Mouse (Mus musculus) adipocyte (in vitro differentiated cells): ENCODE measurements around the gene Fbln2.
"Not testable (repeated sequence)": the region's sequence is repeated elsewhere in the genome, so short reads cannot be mapped to it uniquely, and the experiment has no call there.

Experiments used
- DNase-seq: peaks from one replicate; pipeline ENCODE4 v3.0.0-alpha.2; 2016; ENCODE audit warnings: low spot score

The Fbln2 gene

DNA sequence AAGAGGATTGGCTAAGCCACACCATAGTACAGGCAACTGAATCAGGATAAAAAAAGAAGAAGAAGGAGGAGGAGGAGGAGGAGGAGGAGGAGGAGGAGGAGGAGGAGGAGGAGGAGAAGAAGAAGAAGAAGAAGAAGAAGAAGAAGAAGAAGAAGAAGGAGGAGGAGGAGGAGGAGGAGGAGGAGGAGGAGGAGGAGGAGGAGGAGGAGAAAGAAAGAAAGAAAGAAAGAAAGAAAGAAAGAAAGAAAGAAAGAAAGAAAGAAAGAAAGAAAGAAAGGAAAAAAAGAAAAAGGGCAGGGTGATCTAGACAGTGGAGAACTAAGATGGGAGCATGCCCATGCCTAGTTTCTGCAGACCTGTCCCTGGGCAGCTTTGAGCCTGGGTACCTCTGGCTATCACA, at the start of gene Fbln2:
Gene Fbln2, plus strand, starts transcription at position 301 of the 400 bp plus-strand sequence.
- not testable (repeated sequence) for DNase-seq

DNA sequence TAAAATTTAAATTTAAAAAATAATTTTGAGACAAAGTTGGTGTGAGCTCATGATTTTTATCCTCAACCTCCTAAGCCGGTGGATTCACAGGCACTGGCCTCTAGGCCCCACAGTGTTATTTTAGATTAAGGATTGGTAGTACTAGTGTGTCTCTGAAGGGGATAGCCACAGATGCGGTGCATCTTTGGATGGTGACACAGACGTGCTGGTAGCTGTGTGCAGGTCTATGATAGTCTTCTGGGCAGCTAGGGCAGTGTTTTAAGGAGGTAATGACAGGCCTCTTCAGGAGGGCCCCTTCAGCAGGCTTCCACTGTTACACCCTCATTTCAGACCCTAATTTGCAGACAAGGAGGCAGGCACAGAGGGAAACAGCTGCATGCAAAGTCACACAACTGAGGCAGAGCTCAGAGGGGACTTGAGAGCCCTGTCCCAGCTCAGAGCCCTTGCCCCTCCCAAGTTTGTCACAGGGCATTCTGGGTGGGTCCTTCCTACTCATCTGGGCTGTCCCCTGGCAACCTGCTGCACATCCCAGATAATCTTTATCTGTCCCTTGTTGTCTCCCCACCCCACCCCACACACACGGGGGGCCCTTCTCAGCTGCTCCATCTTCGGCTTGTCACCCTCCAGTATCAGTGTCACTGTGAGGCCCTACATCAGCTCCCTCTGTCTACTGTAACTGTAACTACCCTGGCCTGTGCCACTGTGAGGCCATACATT, 48.9 kb upstream of the Fbln2 start:
- DNase-seq = no peak

GRCm38 (mm10) chr6:91164584-91164983, 47.7 kb upstream of the Fbln2 start:
- no peak for DNase-seq

GRCm38 (mm10) chr6:91165210-91165609, 47.0 kb upstream of the Fbln2 start:
- peak; percentile 83 for DNase-seq

GRCm38 (mm10) chr6:91167828-91168227, 44.4 kb upstream of the Fbln2 start:
- no peak for DNase-seq

DNA sequence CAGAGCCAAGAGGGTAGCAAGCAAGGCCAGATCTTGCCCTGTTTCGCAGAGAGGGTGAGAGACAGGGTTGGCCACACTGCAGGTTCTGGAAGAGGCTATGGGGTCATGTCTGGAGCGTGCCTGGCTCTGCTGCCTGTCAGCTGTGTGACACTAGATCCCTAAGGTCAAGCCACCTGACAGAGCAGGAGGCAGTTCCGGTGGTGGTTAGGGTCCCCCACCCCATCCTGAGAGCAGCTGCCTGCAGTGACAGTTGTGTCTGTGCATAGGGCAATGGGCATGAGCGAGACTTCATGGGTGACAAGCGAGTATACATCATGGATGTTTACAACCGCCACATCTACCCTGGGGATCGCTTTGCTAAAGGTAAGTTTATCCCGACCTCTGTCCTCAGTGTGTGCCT, 43.1 kb upstream of the Fbln2 start:
- no peak for DNase-seq

- DNase-seq = no peak
Measured at GRCm38 (mm10) chr6:91171396-91171895, 40.8 kb upstream of the Fbln2 start.

DNA sequence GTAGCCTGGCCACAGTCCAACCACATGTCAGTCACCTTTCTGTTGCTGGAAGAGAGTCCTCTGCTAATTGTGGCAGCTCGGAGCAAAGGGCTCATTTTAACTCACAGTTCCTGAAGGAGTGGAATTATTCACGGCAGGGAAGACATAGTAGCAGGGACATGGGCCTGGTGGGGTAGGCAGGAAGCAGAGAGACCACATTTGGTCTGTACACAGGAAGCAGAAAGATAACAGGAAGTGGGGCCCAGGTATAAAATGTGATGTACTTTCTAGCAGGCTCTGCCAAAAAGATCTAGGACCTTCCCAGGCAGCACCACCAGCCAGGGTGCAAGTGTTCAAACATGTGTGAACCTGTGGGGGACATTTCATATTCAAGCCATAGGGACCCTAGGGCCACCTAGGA, 39.9 kb upstream of the Fbln2 start:
- DNase-seq = no peak

DNA sequence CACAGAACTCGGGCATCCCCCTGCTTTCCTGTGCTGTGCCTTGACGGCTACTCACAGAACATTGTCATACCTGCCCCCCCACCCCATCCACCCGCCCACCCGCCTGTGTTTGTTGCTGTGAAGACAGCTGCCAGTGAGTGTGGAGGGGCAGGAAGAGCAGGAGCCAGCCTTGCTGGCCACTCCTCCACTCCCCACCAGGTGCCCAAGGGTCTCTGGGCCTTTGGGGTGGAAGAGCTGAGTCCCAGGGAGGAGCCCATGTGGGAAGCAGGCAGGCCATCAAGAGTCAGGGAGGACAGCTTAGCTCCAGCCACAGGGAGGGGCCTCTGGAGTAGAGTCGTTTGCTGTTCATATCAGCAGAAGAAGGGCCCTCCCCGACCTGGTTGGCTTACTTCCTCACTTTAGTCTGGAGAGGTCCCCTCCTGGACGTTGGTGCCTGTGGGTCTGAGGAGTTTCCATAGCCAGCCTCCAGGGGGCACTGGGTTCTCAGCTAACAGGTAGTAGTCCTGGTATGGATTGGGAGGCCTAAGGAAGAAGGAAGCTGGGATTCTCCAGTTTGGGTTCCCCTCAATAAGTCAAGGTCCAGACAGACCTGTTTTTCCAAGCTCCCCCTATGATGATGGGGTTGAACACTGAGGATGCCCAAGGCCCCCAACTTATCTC, 38.9 kb upstream of the Fbln2 start:
- DNase-seq = peak; percentile 84

DNA sequence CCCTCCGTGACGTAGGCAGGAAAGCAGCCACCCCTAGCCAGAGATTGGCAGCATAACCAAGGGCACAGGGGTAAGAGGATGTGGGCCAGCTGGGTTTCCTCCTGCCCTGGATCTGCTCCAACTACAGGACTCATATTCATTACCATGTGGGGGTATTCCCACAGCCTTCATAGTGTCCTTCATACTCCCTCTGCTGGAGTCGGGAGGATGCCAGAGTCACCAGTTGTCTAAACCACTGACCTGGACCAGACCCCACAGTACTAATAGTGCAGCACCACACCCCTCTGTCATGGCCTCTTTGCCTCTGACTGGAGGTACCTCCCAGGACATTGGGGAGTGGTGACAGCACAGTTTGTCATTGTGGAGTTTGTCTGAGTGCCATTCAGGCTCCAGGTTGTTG, 38.0 kb upstream of the Fbln2 start:
- DNase-seq = no peak

DNA sequence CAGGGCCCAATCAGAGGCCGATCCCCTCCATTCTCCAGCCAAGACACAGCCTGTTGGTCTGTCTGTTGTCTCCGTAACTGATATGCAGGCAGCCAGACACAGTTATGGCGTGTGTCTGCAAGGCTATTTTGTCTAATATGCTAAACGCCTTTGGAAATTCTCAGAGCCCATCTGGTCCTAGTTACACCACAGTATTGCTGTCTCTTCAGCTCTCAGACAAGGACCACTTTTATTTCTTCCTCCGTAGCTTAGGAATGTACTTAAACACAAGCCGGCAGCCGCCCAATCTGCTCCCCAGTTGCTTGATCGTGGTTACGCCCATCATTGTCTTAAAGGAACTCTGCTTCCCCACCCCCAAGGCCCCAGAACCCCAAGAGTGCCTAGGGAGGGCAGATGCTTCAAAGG, 31.5 kb upstream of the Fbln2 start:
- no peak for DNase-seq

GRCm38 (mm10) chr6:91181320-91181719, 30.9 kb upstream of the Fbln2 start:
- peak; percentile 96 for DNase-seq

- DNase-seq = no peak
Measured at GRCm38 (mm10) chr6:91182075-91182490, 30.2 kb upstream of the Fbln2 start.

GRCm38 (mm10) chr6:91183041-91183440, 29.2 kb upstream of the Fbln2 start:
- DNase-seq = no peak

DNA sequence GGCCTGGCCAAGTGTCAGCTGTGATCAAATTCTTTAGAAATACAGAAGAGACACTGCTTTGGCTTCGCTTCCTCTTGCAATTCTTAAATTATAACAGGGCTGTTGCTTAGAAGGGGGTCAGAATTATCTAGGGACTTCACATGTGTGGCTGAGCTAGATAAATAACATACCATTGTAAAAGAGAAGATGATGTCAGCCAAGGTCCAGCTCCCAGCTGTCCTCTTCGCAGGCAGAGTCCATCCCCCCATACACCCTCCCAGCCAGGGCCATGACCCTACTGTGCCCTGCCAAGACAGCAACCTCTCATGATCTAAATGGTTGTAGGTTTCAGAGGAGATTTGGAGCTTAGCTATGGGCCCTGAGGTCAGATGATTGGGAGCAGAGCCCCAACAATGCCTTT, 28.3 kb upstream of the Fbln2 start:
- no peak for DNase-seq

DNA sequence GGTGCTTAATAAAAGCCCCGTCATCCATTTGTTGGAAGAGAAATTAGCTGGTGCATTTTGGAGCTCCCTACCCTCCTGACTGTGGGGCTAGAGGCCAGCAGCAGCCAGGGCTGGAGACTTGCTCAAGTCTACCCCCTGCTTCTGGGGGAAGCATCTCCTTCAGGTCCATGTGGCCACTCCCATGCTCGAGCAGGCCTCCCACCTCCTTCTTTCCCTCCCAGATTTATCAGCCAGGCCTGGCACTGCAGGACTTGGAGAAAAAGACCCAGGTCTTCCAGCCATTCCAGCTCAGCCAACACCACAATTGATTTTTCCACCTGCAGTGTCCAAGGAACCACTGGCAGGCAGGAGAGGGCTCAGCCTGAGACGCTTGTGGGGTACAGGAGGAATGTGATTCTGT, 27.5 kb upstream of the Fbln2 start:
- DNase-seq = no peak

- DNase-seq = no peak
Measured at GRCm38 (mm10) chr6:91185502-91185901, 26.8 kb upstream of the Fbln2 start.

GRCm38 (mm10) chr6:91186161-91186931, 25.9 kb upstream of the Fbln2 start:
- DNase-seq = peak; percentile 44

DNA sequence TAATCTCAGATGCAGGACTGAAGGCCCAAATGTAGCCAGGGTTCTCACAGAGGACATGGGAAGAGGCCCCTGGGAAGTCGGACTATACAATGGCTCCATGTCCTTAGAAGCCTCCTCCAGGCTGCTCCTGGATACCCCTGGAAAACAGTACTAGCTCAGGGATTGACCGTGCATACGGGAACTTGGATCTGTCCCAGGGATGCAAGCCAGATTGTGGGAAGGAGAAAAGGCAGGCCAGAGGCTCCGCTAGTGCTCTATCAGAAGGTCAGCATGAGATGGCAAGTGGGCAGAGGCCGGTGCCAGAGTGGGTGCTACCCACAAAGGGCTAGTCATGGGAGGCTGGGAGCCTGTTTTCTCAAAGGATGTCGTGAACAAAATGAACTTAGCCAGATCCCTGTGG, 25.3 kb upstream of the Fbln2 start:
- DNase-seq = peak; percentile 64

DNA sequence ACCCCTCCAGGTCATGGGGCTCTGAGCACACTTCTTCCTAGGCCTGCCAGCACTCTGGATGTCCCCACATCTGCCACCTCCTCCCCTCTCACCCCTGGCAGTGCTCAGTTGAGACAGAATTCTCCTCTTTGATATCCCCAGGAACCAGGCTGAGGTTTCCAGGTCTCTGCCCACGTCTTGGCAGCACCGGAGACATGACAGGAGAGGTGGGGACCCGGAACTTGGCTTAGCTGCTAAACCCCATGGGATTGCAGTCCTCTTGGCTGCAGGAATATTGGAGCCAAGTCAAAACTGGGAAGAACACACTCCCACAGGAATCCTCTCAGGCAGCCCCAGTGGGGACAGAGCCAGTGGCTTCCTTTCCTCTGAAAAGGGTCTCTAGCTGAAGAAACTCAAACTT, 24.4 kb upstream of the Fbln2 start:
- DNase-seq = peak; percentile 54

DNA sequence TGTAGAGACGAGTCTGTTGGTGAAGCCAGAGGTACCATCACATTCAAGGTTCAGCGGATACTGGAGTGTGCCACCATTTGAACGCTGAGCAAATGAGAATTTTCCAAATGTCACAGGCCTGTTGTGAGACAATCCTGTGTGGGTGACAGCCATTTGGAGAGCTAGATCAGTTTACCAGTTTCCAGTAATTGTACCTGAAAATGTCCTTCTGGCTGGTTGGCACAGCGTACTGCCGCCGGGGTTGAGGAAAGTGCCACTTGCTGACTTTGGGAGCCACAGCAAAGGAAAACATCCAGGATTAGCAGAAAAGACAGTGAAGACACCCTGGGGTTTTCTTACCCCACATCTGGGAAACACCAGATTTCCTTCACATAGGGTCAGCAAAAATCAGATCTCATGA, 22.3 kb upstream of the Fbln2 start:
- DNase-seq = no peak

GRCm38 (mm10) chr6:91191465-91191864, 20.8 kb upstream of the Fbln2 start:
- no peak for DNase-seq

DNA sequence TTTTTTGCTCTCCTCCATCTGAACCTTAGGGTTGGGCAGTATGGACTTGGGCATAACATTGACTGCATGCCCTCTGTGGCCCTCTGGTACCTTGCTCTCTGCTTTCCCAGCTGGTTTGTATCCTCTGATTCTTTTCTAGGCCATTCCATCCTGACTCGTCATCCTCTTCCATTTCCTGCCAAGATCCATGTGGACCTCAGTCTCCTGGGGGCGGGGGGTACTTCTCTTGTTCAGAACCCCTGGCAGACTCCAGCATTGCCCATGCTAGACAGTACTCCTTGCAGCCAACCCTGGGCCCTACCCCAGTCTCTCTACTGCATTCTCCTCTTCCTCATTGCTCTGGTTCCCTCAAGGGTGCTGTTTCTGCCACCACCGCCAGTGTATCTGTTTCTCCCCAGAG, 19.8 kb upstream of the Fbln2 start:
- DNase-seq = no peak
